Comparison of ENCODE assay signal across 29 mouse cellular contexts in genomic region chr3:66687126-66687525, GRCm38 (mm10).
"Had no signal": no experiment of that assay in that cellular context is flagged by ENCODE, and none has a peak within 500 bp of the region (broad histone marks: within the 10 kb centered on the region; RNA-seq: fewer than 3 reads in every experiment).

No protein-coding gene starts in this region.

- ATAC-seq: hindbrain, postnatal 0 days; intestine, embryonic 16.5 days; liver, postnatal 0 days had no signal

- H3K27me3 ChIP-seq: heart, embryonic 12.5 days; hindbrain, embryonic 13.5 days; hindbrain, embryonic 15.5 days; kidney, embryonic 15.5 days; limb, embryonic 12.5 days; liver, embryonic 13.5 days; liver, embryonic 15.5 days had no signal

- H3K27ac ChIP-seq: gastrocnemius, adult 2 months; heart, embryonic 10.5 days; hindbrain, embryonic 10.5 days; hindbrain, embryonic 13.5 days; hindbrain, embryonic 15.5 days; hindbrain, postnatal 0 days; kidney, embryonic 15.5 days; kidney, postnatal 0 days; limb, embryonic 12.5 days; liver, embryonic 13.5 days; liver, embryonic 15.5 days had no signal

- H3K9ac ChIP-seq: heart, embryonic 12.5 days; hindbrain, embryonic 13.5 days; hindbrain, embryonic 15.5 days; kidney, embryonic 15.5 days; limb, embryonic 12.5 days; liver, embryonic 13.5 days; liver, embryonic 15.5 days; liver, postnatal 0 days had no signal

- H3K4me1 ChIP-seq: heart, embryonic 10.5 days; heart, embryonic 12.5 days; hindbrain, embryonic 10.5 days; kidney, embryonic 15.5 days; liver, embryonic 13.5 days; liver, embryonic 15.5 days had no signal

- H3K4me3 ChIP-seq: gastrocnemius, adult 2 months; heart, embryonic 10.5 days; heart, embryonic 12.5 days; hindbrain, embryonic 10.5 days; hindbrain, embryonic 13.5 days; hindbrain, embryonic 15.5 days; kidney, embryonic 15.5 days; limb, embryonic 10.5 days; limb, embryonic 12.5 days; liver, embryonic 13.5 days; liver, embryonic 15.5 days had no signal

- H3K36me3 ChIP-seq: heart, embryonic 10.5 days; heart, embryonic 12.5 days; hindbrain, embryonic 10.5 days; hindbrain, embryonic 13.5 days; hindbrain, embryonic 15.5 days; kidney, embryonic 15.5 days; limb, embryonic 10.5 days; limb, embryonic 12.5 days; liver, embryonic 13.5 days; liver, embryonic 15.5 days had no signal

- H3K9me3 ChIP-seq: heart, embryonic 10.5 days; heart, embryonic 12.5 days; hindbrain, embryonic 10.5 days; hindbrain, embryonic 13.5 days; hindbrain, embryonic 15.5 days; kidney, embryonic 15.5 days; limb, embryonic 10.5 days; limb, embryonic 12.5 days; liver, embryonic 13.5 days; liver, embryonic 15.5 days had no signal

- DNase-seq: gastrocnemius, adult 2 months; gastrocnemius, postnatal 10 days; gastrocnemius, postnatal 25 days; heart, adult 18-20 months; heart, postnatal 10 days; heart, postnatal 4 days; kidney, adult 11 months; kidney, adult 2 months; kidney, adult 9 months; kidney, postnatal 14 days; kidney, postnatal 36 days; layer of hippocampus, adult 9-11 months; layer of hippocampus, postnatal 36 days; liver; liver, embryonic 13.5 days; liver, postnatal 0 days had no signal

- H3K4me2 ChIP-seq: heart, embryonic 12.5 days; hindbrain, embryonic 13.5 days; hindbrain, embryonic 15.5 days; kidney, embryonic 15.5 days; limb, embryonic 12.5 days; liver, embryonic 11.5 days; liver, embryonic 13.5 days; liver, embryonic 15.5 days had no signal
